Mouse (Mus musculus) liver, adult 2 months (tissue): ENCODE results near the gene Mctp2.

ENCODE experiments used
- CTCF ChIP-seq: fragments of 200-500 bp; IDR thresholded peaks from 2 replicates; pipeline ENCODE4 v1.5.1; 2011; ENCODE audit warnings: low read depth, low read length, control low read depth
- POLR2A ChIP-seq: fragments of 200-500 bp; IDR thresholded peaks from 2 replicates; pipeline ENCODE4 v1.6.1; 2011; ENCODE audit warnings: low read length, control low read depth; ENCODE audit not compliant: insufficient read depth; ENCODE audit errors: extremely low read depth

GRCm38 (mm10) chr7:72108639-72109399 is 197.6 kb downstream of the Mctp2 start:
- TF ChIP-seq POLR2A (no peak), CTCF (no peak)
